ENCODE assay signal across 8 mouse cellular contexts in the genomic region with DNA sequence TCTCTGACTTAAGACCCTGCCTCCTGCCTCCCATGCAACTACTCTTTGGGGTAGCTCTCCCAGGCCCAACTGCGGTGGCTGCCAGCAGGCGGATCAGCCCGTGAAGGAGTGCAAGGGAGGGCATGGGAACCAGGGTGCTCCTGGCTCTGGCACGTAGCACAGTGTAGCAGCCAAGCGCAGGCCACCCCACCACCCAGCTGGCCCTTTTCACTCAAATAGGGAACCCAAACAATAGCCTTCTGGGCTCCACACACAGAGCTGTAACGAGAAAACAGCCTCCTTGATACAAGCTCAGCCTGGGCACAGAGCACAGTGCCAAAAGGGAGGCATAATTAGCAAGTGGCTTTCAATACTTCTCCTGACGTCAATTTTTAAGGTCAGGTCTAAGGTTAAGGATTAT.
A peak's percentile ranks its signal among the peaks of the same experiment; 100 is the strongest.
DNase-seq lines count a peak whose midpoint lies in the region; ATAC-seq and TF ChIP-seq lines count a peak whose summit lies in the region.

No protein-coding gene starts in this region.

- H3K9me3 ChIP-seq in embryonic facial prominence, embryonic 13.5 days, result no peaks in the 10 kb centered on the region
- H3K9me3 ChIP-seq in neural tube, embryonic 12.5 days, result no peaks in the 10 kb centered on the region
- H3K9me3 ChIP-seq in liver, embryonic 12.5 days (replicated peaks), result no peaks in the 10 kb centered on the region

- peaks cover 44% of the 10 kb centered on the region for H3K4me1 ChIP-seq in embryonic facial prominence, embryonic 13.5 days
- peaks cover 11% of the 10 kb centered on the region for H3K4me1 ChIP-seq in neural tube, embryonic 12.5 days
- no peaks in the 10 kb centered on the region for H3K4me1 ChIP-seq in thymus, adult 2 months (replicated peaks; ENCODE audit: control insufficient read depth, insufficient read depth, low read length)
- H3K4me1 ChIP-seq in liver, embryonic 12.5 days, result peaks cover 7% of the 10 kb centered on the region; the same call in 1 of the 2 replicates

- no peak overlapping the region for H3K9ac ChIP-seq in embryonic facial prominence, embryonic 13.5 days
- H3K9ac ChIP-seq in neural tube, embryonic 12.5 days, result no peak overlapping the region; the same call in 1 of the 2 replicates
- H3K9ac ChIP-seq in liver, embryonic 12.5 days, result no peak overlapping the region

- H3K4me3 ChIP-seq in embryonic facial prominence, embryonic 13.5 days, result no peak overlapping the region
- H3K4me3 ChIP-seq in neural tube, embryonic 12.5 days, result no peak overlapping the region
- no peak overlapping the region for H3K4me3 ChIP-seq in thymus, adult 2 months (ENCODE audit: control insufficient read depth, insufficient read depth, low read length)
- H3K4me3 ChIP-seq in liver, embryonic 12.5 days, result no peak overlapping the region

- TF ChIP-seq CTCF in thymus, adult 2 months (IDR thresholded peaks at IDR 0.05; ENCODE audit: borderline replicate concordance, control insufficient read depth, extremely low read depth, insufficient read depth, low read length, poor library complexity), result no peak

- 0 out of 2 replicates have a peak, but pooled peaks have one; percentile 23 for ATAC-seq in embryonic facial prominence, embryonic 13.5 days (ENCODE audit: insufficient number of reproducible peaks, insufficient read depth, low FRiP score, low TSS enrichment, low read depth)
- peak; percentile 75 for ATAC-seq in neural tube, embryonic 12.5 days (ENCODE audit: low FRiP score, low read depth)
- ATAC-seq in liver, embryonic 12.5 days, result no peak

- DNase-seq in heart, adult 11 months, result peak; percentile 76
- no peak for DNase-seq in heart, postnatal 10 days
- DNase-seq in layer of hippocampus, postnatal 10 days (ENCODE audit: low spot score in 2 of 2), result peak; percentile 47 to 63
- DNase-seq in thymus, adult 2 months, result no peak
- no peak for DNase-seq in heart, adult 18-20 months

- peak overlapping the region; percentile 60 for H3K27ac ChIP-seq in embryonic facial prominence, embryonic 13.5 days
- H3K27ac ChIP-seq in neural tube, embryonic 12.5 days, result 0 out of 2 replicates have a peak overlapping the region, but pooled peaks have one; percentile 13
- H3K27ac ChIP-seq in thymus, adult 2 months (ENCODE audit: control insufficient read depth, insufficient read depth, low read length), result no peak overlapping the region
- no peak overlapping the region for H3K27ac ChIP-seq in liver, embryonic 12.5 days

- no peaks in the 10 kb centered on the region for H3K36me3 ChIP-seq in embryonic facial prominence, embryonic 13.5 days
- no peaks in the 10 kb centered on the region for H3K36me3 ChIP-seq in neural tube, embryonic 12.5 days
- H3K36me3 ChIP-seq in thymus, adult 2 months (ENCODE audit: control insufficient read depth, insufficient read depth, low read length), result no peaks in the 10 kb centered on the region
- H3K36me3 ChIP-seq in liver, embryonic 12.5 days, result no peaks in the 10 kb centered on the region

- H3K27me3 ChIP-seq in embryonic facial prominence, embryonic 13.5 days, result no peaks in the 10 kb centered on the region
- H3K27me3 ChIP-seq in neural tube, embryonic 12.5 days (replicated peaks), result no peaks in the 10 kb centered on the region
- no peaks in the 10 kb centered on the region for H3K27me3 ChIP-seq in thymus, adult 2 months (ENCODE audit: control insufficient read depth, insufficient read depth, low read length)
- H3K27me3 ChIP-seq in liver, embryonic 12.5 days (replicated peaks), result no peaks in the 10 kb centered on the region

- intact Hi-C loops in heart, postnatal 10 days (cut with DNase I), result no loop called here

- H3K4me2 ChIP-seq in embryonic facial prominence, embryonic 13.5 days, result no peak overlapping the region
- no peak overlapping the region for H3K4me2 ChIP-seq in neural tube, embryonic 12.5 days (replicated peaks)
- no peak overlapping the region for H3K4me2 ChIP-seq in liver, embryonic 12.5 days

- 46% methylated on average over 7 of the region's 7 CpGs for WGBS in embryonic facial prominence, embryonic 13.5 days
- 42% methylated on average over 7 of the region's 7 CpGs for WGBS in neural tube, embryonic 12.5 days
- 94% methylated on average over 7 of the region's 7 CpGs for WGBS in thymus, adult 2 months
- WGBS in liver, embryonic 12.5 days (ENCODE audit: insufficient replicate concordance), result 77% methylated on average over 7 of the region's 7 CpGs

- no peak for TF ChIP-seq POLR2A in thymus, adult 2 months (IDR thresholded peaks at IDR 0.05; ENCODE audit: control insufficient read depth, extremely low read depth, insufficient read depth, low read length, poor library complexity)

Comparison
In these comparisons a context has a peak if more than half of its experiments do, and no peak if none do; other contexts are left out.
1. DNase-seq: peak in heart, adult 11 months (single experiment) and layer of hippocampus, postnatal 10 days (2 of 2); none in heart, postnatal 10 days (0 of 2), thymus, adult 2 months (single experiment) and heart, adult 18-20 months (0 of 2).
2. H3K27ac ChIP-seq: peak in embryonic facial prominence, embryonic 13.5 days (single experiment) and neural tube, embryonic 12.5 days (single experiment); none in thymus, adult 2 months (single experiment) and liver, embryonic 12.5 days (single experiment).